Mouse (Mus musculus): Measurements from ENCODE around the gene Ankrd17. TPM values are rescaled to one million over a fixed set of nuclear protein-coding genes. Genes with fewer than 3 reads are reported as not detected.

Gene Ankrd17
- 10 to 100 TPM; 59.6 to 66.5 (median 64.5) TPM for total RNA-seq (2022)

DNA sequence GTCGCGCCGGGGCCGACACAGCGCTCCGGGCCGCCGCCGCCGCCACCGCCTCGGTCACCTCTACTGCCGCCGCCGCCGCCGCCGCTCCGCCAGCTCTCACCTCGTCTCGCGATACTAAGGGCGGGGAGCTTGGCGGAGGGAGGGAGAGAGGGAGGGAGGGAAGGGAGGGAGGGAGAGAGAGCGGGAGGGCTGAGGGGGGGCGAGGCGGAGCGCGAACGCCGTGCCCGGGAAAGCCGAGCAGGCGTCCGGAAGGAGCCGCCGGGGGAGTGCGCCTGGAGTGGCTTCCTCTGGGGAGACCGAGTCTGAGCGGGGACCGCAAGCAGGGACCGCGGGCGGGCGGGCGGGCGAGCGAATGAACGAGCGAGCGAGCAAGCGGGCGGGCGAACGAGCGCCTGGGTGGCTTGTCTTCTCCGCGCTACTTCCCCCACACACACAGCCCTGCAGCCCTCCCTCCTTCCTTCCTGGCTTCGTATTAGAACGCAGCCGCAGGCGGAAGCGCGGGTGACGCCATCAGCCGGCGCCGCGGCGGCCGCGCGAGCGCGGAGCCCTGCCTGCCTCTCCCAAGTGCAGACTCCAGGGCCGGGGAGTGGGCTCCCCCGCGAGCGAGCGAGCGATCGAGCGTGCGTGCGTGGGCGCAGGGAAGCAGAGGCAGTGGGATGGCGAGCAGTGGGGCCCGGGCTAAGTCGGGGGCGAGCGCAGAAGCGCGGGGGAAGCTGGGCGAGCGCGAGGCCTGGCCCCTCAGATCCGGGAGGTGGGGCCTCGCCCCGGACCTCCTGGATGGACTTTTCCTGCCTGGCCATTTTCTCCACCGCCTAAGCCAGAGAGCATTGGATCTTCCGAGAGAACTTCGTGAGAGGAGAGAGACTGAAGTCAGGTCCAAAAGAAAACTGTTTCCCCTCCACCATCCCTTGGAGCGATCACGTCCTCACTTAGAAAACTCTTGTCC is at the start of gene Ankrd17:
Ankrd17 (minus strand) TSS at position 457 of the 946 bp plus-strand sequence.
- peak; percentile 87 for DNase-seq (ENCODE audit: low spot score)

DNA sequence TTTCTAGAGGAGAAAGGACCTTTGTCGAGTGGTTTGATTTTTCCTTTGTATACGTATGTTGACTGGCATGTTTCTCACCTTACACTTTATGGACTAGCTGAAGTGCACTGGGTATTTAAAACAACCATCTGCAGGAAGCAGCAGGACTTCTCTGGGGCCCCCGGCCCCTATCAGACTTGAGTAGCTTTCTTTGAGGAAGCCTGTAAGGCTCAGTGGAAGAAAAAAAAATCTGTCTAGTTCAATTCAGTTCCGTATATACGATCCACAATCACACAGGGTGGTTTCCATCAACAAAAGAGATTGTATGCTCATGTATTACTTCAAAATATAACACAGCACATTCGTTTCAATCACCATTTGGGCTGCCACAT is 48.5 kb upstream of the Ankrd17 start:
- DNase-seq (ENCODE audit: low spot score) = no peak

DNA sequence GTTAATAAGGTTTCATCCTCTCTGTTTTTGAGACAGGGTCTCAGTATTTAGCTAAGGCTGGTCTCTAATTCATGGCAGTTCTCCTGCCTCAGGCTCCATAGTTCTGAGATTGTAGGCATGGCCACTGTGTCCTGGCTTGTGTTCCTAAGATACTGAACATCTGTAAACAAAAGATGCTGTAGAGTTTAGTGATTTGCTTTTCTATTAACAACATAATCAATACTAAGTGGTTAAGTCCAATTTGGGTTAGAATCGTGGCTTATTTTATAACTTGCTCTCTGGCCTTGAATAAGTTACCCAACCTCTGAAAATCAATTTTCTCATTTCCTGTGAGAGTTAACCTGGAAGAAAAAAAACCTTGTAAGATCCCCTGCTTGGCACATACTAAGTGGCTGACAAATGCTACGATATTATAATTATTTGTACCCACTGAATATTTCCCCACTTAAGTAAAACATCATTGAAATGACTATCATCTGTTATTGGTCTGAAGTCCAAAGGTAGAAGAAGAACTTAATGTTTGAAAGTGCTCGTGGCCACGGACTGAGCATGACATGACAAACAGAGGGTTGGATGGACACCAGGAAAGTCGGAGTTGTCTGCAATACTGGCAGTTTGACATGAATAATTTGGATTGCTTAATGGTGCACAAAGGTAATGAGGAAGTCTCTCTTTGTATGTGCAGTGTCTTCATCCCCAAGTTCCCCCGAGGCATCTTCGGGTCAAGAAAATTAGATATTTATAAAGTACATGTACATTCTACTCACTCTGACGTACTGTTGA is 48.0 kb upstream of the Ankrd17 start:
- DNase-seq (ENCODE audit: low spot score) = no peak

DNA sequence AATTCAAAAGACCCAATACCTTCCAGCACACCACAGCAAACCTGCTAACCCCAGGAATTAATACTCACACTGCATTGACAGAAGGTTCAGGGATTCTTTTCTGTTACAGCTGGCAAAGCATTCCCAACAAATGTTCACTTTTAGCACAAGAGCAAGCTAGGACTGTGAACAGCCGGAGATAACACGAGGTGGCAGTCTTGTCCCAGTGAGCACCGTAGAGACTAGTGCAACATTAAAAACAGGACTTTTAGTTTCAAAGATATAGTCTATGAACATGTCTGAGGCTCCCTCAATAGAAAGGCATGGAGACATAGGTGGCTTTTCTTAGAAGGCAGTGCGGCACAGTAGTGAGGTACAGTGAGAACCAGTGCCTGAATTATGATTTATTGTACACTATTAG is 38.8 kb upstream of the Ankrd17 start:
- no peak for DNase-seq (ENCODE audit: low spot score)

DNA sequence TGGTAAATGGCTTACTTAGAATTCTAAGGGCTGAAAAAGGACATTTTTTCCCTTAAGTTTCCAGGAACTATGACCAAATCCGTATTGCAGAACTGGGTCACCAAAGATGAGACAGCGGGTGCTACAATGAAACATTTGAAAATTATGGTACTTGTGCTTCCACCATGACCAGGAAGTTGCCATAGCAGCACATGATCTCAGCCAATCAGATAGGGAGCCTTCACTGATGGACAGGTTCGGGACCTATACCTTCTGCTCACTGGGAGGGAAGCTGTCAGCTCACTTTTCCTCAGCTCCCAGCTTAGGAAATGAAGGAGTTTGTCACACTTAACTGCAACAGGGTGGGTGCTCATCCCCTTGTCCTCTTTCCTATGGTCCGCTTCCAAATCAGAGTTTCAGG is 30.4 kb upstream of the Ankrd17 start:
- no peak for DNase-seq (ENCODE audit: low spot score)

DNA sequence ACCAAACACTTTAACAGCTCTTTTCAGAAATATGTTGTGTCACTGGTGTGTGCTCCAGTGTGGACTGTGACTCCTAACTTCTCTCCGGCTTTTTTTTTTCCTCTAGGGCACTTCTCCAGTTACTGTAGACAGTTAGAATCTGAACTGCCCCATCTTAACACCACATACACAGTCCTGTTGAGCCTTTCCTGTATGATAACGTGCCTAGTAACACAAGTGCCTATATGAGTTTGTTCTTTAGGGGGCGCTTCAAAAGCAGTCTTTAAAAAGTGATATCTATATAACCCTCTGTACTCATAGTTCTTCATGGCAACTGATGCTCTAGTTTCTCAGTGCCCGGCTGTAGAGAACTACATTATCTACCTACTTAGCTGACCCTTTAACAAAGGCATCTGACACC is 27.9 kb upstream of the Ankrd17 start:
- no peak for DNase-seq (ENCODE audit: low spot score)

DNA sequence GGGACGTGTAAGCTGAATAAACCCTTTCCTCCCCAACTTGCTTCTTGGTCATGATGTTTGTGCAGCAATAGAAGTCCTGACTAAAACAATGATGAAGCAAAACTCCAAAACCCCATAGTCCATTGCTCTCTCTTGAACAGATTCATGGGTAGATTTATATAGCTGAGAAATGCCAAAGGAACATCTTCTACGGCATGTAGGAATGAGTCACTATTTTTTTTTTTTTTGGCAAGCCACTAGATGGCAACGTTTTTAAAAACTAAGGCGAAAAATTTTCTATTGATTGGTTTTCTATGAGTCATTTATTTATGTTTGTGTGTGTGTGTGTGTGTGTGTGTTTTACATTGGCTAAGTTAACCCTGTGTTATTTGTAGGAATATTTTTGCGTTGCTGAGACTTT is 27.4 kb upstream of the Ankrd17 start:
- no peak for DNase-seq (ENCODE audit: low spot score)

DNA sequence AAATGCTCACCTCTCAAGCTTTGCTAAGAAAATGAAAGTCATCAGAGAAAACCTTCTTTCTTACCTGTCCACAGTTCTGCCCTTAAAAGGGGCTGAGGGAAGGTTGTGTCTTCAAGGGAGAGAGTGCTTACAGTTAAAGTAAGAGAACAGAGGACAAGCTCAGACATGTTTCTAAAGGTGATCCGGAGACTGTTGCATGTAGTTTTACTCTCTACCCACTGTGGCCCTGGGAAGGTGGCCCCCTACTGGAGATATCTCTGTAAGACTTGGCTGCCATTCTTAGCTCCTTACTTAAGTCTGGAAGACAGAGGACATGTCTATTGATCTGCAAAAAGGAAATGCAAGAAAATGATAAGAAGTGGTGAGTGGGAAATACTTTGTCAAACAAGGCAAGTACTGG is 16.7 kb upstream of the Ankrd17 start:
- DNase-seq (ENCODE audit: low spot score) = no peak

DNA sequence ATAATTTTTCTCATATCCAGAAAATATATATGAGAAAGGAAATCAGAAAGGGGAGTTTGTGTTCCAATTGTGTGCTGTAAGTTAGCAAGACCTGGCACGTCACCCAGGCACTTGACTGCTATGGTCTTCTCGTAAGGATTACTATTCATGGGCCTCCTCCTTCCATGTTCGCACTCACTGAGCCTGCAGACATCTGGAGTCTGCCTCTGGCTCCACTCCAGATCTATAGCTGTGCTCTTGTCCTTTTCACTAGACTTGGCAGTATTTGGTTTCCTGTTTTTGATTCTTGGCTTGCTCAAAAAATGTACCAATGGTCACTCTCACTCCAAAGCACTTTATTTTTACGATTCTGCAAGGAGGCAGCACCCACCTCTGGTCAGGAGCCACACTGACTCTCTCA is 15.1 kb upstream of the Ankrd17 start:
- no peak for DNase-seq (ENCODE audit: low spot score)

DNA sequence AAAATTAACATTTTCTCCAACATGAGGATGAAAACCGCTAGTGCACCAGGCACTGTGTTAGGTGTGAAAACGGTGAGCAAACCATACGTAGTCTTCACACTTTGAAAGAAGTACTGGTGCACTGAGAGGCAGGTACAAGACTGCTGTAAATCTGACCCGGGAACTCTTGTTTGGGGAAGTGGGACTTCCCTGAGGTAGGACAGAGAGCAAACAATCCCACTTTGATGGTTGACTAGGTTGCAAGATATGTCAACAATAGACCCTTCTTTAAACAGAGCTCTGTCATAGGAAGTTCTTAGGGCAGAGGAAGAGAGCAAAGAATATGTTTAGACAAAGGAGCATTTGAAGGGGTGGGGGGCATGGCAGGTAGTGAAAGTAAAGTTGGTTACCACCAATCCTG is 7.3 kb upstream of the Ankrd17 start:
- DNase-seq (ENCODE audit: low spot score) = no peak

DNA sequence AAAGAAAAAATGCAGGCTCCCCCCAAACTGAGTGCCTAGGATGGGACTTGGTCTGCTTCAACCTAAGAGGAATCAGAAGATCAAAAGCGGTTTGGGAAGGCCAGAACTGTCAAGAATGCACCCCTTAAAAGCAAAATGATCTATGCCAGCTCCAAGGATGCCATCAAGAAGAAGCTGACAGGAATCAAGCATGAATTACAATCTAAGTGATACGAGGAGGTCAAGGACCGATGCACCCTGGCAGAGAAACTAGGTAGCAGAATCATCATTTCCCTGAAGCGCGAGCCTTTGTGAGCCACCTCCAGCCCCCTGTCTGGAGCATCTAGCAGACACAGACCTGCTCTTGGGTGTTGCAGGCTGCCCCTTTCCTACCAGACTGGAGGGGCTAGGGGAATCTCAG is 4.0 kb upstream of the Ankrd17 start:
- no peak for DNase-seq (ENCODE audit: low spot score)

DNA sequence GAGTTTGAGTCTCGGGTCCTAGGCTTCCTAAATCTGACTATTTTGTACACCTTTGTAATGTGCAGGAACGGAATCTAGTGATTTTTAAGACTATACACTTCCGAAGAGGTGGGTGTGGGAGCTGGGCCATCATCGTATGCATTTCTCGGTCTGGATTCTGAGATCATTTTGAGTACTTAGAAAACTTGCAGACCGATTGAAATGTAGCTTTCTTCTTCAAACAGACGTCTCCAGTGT is 608 bp upstream of the Ankrd17 start, which contains the start of gene Gm9958:
Gm9958 (plus strand) TSS at position 138 of the 237 bp plus-strand sequence.
- no peak for DNase-seq (ENCODE audit: low spot score)

DNA sequence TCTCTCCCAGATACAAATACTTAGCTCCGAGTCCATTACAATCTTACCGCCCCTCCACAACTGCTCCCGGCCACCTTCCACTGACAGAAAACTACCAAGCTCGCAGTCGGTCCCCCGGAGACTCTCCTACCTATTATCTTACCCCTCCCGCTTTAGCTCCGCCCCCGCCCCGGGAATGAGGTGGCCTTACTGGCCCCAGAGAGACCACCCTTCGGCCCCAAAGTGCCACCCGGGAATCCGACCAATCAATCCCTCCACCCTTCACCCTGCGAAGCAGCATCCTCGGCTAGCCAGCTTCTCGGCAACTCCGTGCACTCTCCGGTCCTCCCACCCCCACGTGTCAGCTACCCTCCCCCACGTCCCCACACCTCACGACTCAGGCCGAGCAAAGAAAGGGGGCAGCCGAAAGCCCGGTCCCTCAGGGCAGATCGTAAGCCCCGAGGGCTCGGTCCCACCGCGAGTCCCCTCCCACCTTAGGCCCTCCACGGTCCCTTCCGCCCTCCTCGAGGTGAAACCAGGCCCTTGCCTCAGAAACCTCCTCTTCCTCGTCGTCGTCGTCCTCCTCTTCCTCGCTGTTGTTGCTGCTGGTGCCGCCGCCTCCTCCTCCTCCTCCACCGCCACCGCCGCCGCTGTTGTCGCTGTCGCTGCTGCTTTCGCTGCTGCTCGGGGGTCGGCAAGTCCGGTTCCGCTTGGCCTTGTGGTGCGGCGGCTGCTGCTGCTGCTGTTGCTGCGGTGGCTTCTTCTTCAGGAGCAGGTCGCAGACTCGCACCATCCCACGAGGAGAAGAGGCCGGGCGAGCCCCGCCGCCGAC is 1.0 kb downstream of the Ankrd17 start:
- peak; percentile 27 for DNase-seq (ENCODE audit: low spot score)

DNA sequence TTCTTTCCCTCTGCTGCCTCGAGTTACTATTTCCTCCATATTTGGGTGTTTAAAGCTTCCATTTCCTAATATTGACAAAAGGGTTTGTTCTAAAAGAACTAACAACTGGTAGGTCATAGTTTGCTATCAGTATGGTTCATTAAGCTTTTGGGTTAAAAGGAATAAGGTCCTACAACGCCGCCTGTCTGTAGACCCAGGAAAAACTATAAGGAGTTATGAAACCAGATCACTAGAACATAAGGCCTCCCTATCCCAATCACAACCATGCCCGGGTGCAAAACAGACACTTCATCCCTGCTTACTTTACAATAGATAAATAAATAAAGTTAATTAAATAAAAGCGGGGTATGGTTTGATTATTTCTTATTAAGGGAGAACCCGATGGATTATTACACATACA is 1.9 kb downstream of the Ankrd17 start:
- peak; percentile 80 for DNase-seq (ENCODE audit: low spot score)

DNA sequence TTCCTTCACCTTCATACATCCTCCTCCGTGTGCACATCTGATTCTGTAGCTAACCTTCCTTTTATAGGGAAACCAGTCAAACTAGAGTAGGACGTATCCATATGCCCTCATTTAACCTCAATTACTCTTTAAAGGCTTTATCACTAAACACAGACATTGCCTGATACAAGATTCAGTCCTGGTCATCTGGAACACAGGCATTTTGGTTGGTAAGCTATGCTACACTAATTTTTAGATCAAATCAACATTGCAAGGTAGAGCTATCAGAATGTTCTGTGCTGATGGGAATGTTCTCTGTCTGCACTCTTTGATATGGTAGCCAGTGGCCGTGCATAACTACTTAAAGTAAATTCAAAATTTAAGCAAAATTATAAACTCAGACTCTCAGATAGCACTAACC is 10.6 kb downstream of the Ankrd17 start:
- DNase-seq (ENCODE audit: low spot score) = no peak

DNA sequence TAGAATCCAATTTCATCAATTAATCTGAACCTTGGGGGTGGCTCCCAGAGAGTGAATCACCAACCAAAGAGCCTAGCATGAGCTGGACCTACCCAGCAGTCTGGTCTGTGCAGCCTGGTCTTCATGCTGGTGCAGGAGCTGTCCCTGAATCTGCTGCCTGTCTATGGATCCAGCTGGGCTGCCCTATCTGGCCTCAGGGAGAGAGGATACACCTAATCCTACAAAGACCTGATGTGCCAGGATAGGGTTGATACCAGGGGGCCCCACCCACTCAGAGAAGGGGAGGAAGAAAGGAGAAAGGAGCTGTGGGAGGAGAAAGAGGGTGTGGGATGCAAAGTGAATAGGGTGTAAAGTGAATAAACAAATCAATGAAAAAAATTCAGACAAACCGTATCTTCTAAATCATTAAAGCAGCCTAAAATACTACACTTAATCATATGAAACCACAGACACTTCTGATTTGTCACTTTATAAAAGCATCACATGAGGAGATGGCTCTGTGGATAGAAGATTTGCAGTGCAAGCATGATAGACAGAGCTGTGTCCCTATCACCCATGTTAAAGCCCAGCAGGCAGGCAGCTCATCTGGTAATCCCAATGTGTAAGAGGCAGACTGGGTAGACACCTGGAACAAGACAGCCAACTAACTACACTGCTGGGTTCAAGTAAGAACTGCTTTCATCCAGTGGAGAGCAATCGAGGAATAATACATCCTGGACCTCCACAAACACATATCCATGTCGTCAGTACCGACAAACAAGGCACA is 12.6 kb downstream of the Ankrd17 start:
- no peak for DNase-seq (ENCODE audit: low spot score)

DNA sequence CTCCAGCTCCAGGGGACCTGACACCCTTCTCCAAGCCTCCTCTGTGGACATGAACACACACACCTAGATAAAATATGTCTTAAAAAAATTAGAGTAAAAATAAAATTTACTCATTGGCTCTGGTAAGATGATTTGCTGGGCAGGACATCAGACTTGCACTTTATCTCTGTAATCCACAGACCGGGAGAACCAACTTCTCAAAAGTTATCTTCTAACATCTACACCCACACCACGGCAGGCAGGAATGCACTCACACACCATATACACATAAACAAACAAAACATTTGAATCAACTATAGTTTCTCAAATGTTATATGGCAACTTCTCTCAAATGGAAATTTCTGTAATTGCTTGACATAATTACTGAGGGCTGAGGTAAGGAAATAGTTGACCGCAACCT is 19.5 kb downstream of the Ankrd17 start:
- no peak for DNase-seq (ENCODE audit: low spot score)

DNA sequence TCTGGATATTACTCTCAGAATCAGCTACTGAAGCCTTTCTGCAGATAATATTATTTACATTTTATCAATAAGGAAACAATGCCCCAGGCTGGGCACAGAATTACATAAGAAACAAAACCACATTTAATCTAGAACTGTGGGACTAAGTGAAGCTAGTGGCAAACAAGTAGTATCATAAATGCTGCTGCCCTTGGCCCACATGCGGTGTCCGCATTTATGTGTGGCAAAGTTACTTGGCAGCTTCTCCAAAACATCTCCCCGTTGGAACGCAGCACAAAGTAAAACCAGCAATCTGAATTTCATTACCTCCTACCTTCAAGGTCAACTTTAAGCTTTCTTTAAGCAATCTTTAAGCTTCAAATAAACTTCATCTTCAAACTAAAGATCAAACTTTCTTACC is 25.5 kb downstream of the Ankrd17 start:
- DNase-seq (ENCODE audit: low spot score) = no peak

DNA sequence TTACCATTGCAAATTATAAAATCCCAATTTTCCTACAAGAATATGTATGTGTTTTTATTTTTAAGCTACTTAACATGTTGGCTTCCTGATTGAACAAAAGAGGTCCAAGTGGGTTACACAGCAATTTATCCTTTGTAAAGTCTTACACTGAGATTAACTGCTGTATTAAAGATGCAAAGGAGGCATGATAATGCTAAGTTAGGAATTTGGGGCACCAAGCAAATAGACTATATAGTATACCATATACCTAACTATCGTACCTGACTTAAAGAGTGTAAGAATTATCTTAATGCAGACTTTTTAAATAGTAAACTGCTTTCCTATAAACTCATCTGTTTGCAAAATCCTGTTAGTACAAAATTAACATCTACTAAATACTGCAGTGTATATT is 26.4 kb downstream of the Ankrd17 start:
- no peak for DNase-seq (ENCODE audit: low spot score)

DNA sequence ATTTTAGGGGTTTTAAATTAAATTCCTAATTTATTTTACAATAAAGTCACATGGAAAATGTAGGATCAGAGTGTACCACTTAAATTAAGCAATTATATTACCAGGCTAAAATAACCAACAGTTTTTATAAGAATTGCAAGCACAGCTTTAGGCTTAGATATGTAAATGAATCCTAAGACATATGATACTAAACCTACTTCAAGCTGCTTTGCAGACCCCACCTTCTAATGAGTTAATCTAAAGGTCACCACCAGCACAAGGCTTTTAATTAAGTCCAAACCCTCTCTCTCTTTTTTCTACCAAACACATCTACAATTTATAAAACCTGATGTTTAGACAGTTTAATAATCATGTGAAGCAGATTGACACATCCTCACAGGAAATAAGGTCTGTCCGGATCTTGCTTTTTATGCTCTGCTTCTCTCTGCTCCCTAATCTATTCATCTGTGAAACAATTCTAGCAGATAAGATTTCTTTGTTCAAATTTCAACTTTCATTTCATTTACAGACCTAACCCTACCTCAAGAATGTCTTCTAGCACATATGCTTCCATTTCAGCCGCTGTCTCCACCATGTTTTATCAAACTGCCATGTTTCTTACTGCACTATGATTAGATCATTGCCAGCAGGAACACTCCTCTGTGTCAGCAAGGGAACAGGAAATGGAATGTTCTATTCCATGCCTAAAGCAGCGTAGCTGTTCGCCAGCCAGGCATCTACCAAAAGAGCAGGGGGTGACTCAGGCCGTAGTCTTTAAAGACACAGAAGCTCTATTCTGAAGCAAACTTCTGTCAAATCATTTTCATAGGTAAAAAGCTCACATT is 27.0 kb downstream of the Ankrd17 start:
- peak; percentile 83 for DNase-seq (ENCODE audit: low spot score)
